Mouse (Mus musculus): ENCODE results near the gene Aftph.

Gene Aftph

DNA sequence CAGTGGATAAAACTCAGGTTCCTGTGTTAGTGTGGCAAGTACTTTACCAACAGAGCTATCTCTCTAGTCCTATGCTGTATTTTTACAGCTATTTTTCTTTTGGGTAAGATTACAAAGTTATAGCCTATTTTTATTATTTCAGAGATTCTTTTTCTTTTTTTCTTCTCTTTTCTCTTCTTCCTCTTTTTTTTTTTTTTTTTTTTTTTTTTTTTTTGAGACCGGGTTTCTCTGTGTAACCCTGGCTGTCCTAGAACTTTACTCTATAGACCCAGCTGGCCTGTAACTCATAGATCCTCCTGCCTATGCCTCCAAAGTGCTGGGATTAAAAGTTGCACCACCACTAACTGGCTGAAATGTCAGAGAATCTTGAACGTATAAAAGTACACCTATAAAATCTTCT is 13.3 kb downstream of the Aftph start:
- in situ Hi-C loops (cut with MseI, MboI) = no loop called here

DNA sequence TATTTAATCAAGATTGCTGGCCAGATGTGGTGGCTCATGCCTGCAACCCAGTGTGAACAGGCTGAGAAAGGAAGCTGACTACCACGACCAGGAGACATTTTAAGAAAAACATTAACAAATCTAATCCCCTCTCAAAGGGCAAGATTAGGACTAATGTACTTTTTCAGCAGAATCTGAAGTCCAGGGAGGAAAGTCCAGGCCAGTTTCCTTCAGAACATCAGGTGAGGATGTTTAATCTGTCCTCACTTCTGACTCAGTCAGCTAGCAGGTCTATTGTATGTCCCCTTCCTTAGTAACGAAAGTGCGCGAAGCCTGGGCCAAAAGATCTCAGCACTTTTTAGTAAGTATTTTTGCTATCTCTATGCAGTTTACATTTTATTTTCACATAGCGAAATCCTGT is 17.8 kb downstream of the Aftph start:
- in situ Hi-C loops (cut with MseI, MboI) = no loop called here

DNA sequence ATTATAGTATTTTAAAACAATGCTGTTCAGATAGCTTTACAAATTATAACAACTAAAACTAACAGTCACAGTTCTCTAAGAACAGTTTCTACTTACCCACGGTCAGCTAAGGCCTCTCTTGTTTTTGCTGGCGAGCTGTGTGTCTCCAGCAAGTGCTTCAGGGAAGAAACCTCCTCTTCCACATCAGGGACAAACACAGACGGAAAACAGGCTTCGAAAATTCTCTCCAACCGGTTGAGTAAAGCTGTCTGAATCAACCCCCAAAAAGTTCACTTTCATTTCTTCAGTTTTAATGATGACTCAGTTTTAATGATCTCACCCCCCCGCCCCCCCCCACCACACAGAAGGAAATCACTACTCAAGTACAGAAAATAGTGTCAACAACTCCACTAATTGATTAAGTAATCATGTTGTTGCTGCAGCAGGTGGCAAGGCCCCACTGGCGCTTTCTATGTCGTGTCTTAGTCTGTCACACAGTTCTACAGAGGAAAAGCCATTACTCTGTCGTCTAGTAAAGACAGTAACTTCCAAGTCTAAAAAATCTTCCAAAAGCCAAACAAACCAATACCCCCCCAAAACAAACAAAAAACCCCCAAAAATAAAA is 29.2 kb downstream of the Aftph start:
- in situ Hi-C loops (cut with MseI, MboI) = no loop called here

DNA sequence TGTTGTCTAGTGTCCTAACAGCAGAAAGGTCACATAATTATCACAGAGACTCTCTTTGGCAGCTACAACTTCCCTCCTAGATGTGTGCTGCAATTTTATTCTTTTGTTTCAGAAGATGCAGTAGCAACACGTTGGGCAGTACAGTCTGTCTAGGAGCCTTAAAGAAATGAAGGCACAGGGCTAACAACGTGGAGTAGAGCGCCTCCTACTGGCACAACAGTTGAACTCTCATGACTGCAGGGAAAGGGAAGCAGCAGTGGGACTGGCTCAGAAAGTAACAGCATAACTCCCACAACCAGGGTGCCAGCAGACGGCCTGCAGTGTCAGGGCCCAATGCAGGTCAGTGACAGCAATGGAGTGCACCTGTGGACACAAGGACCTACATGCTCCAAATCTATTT is 50.4 kb downstream of the Aftph start:
- in situ Hi-C loops (cut with MseI, MboI) = loop anchor here (5.0 kb wide), 2 partner anchors 234 to 239 kb away; no protein-coding TSS in a partner anchor

DNA sequence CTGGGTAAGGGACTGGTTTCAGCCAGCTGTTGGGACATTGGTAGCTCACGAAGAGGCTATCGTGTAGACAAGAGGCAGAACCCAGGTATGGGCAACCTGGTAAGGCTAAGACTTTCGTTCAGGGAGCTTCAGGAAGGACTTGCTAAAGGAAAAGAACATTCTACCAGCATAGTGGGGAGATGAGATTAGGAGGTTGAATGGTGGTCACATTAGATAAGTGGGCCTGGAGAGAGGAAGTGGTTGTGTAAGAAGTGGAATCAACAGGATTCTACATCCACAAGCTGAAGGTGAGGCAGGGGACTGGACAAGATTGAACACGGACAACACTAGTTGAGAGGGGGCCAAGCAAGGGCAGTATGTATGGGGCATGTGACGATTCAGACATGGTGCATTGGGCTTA is 59.7 kb downstream of the Aftph start:
- in situ Hi-C loops (cut with MseI, MboI) = no loop called here

DNA sequence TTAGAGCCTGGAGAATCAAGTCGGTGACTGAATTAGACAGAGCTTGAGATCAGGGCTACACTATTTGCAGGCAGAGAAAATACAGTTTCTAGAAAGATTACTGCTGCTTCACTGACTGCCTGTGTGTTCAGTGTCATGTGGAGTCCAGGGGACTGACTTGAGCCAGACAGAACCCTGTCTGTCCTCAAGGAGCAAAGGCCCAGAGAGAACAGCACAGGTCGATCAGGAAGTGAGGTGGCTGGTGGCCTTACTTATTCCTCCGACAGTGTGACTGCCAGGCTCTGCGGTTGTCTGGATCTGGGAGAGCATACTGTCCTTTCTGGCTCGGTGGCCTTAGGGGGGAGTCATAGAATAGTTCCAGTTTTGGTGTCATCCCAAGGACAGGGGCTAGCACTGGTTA is 60.6 kb downstream of the Aftph start:
- in situ Hi-C loops (cut with MseI, MboI) = no loop called here

DNA sequence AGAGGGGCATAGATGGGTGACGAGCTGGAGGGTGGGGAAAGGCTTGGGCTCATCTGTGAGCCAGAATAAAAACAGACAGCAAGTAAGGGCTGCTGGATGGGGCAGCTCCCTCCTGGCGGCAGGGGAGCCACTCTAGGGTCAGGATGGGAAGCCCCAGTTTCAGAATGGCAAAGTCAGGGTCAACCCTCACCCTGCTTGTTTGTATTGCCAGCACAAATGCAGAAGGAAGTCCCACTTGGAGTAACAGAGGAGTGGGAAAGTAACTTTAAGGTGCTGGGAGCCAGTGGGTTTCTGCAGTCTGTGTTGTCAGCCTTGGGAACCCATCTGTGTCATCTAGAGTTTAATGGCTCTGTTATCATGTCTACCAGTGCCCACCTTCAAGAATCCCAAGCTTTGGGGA is 62.0 kb downstream of the Aftph start:
- in situ Hi-C loops (cut with MseI, MboI) = no loop called here

DNA sequence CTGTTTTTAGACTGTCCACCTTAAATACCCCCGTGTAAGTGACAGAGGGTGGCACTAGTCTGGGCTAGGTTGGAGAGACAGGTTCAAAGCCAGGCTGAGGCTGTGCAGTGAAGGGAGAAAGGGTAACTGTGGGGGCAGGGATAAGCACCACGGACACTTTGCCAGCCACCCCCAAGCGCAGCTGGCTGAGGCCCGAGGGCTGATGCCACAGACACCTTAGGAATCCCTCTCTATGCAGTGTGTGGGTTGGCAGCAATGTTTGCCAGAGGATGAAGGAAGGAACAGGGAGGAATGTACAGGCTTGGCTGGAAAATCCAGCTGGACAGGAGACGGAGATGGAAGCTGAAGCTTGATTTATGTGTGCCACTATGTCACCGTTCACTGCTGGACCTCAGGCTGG is 68.9 kb downstream of the Aftph start:
- in situ Hi-C loops (cut with MseI, MboI) = no loop called here

DNA sequence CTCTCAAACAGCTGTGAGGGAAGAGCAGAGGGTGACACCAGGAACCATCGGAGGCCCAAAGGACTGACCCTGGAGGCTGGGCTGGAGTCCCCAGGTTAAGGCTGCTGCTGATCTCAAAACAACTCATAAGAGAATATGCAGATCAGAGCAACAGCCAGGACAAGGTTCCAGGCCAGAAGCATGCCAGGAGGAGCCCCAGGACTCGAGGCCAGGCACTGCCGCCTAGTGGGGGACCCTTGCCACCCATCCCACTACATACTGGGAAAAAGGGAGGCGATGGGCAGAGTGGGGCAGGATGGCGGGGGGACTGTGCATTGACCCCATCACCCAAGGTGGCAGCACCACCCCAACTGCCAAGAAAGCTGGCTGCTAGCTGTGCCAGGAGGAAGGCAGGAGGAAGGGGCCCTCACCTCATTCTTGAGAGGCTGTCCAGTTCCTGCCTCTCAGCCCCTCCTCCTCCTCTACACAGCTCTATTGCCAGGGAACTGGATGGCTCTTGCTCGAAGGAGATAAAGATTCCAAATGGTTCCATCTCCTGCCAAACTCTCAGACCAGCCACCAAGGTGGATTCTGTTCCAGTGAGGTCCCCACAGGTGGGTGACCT is 69.5 kb downstream of the Aftph start:
- in situ Hi-C loops (cut with MseI, MboI) = no loop called here

DNA sequence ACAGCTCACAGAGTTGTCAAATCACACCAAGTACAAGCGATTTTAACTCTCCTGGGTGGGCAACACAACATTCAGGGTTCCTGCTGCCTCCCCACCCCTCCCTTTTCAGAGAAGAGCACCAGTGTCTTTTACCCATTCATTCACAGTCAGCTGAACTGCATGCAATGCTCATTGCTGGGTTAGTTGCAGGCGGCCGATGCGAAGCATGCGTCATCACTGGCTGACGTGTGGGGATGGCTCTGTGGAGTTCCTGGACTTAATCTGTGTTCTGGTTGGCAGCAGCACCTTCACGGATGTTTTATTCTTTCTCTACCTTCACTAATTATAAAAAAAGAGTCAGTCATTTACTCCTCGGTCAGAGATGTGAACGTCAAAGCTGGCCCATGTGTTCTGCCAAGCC is 76.5 kb downstream of the Aftph start:
- in situ Hi-C loops (cut with MseI, MboI) = no loop called here

DNA sequence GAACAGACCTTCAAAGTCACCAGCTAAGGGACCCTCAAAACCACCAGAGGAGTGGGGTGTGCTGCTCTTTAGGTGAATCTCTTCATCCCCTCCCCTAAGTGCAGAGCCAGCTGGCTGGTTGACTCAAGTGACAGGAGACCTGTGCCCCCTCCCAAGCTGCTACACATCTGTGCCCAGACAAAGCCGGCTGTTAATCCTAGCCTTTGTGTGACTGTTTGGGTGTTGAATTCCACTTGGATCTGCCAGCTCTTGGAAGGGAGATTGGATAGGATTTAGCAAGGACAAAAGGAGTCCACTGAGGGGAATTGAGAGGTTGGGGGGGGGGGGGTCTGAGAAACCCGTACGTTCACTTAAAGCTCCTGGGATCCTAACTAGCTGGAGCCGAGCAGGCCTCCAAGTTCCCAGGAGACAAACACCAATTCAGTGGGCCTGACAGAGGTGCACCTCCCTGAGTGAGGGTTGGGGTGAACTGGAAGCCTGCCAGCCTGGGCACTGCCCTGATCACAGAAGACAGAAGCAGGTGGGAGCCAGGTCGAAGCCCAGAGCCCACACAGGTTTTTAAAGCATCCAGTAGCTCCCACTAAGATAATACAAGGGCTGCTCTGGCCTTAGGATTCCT is 77.7 kb downstream of the Aftph start:
- in situ Hi-C loops (cut with MseI, MboI) = no loop called here

DNA sequence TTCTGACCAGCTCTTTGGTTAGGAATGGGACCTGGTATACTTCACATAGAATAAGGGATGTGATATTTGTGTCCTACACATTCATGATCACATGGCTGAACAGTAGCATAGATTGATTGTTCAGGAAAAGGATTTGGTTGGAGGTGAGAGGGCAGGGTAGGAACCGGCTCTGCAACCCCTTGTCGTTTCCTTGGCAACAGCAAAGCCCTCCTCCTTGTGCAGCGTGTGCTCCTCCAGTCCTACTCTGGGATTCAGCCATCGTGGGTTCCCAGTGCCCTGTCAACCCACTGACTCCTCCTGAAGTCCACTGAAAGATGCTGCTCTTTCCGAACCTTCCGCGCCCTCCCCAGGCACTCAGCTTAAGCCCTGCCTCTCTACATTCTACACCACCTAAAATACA is 78.6 kb downstream of the Aftph start:
- in situ Hi-C loops (cut with MseI, MboI) = no loop called here

DNA sequence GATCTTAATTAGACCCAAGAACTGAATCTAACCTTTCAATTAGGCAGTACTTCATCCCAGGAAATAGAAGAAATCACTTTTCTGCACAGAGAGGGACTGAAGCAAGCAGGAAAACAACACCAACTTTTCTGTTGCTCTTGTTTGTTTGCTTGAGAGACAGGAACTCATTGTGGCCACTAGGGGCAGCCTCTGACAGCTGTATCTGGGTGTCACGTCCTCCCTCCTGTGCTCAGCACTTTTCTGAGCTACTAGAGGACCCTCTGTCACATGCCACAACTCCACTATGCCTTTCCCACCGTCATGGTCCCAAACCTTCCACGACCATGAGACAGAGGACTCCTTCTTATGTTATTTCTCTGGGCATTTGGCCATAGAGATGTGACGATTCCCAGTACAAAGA is 79.7 kb downstream of the Aftph start:
- in situ Hi-C loops (cut with MseI, MboI) = no loop called here

DNA sequence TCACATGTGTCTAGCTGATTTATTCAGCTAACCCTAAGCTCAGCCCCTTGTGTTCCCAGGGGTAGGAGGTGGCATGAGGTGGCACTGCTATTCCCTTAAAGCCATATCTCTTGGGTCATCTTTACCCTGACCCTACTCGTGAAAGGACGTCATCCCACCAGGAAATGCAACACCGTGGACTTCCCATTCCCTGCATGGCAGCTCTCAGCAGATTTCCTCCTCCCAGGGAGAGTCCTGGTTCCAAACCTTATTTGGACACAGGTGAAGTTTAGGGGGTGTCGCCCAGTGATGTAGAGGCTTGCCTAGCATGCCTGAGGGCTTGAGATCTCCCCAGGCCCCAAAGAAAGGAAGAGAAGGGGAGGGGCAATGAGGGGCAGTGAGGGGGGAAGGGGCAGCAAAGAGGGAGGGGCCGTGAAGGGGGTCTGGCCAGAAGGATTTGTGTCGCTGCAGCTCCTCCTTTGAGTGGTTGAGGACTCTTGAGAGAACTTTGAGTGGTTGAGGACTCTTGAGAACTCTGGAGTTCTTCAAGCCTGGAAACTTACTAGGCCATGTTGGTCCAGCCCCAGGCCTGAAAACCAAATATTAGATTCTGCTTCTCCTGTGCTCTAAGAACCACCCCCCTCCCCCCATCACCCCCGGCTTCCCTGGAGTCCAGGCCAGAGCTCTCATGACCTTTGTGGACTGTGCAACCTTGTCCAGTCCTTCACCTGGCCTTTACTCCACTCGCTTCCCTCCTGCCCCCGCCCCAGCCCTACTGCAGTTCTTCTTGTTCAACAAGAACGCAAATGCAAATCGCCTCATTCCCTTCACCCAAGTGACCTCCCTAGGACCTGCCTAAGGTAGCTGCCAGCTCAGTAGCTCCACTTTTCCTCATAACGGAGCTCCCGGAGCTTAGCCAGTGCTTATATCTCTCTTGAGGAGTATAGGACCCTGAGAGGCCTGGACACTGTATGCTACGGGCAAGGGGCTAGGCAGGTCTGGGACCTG is 81.0 kb downstream of the Aftph start:
- in situ Hi-C loops (cut with MseI, MboI) = no loop called here

DNA sequence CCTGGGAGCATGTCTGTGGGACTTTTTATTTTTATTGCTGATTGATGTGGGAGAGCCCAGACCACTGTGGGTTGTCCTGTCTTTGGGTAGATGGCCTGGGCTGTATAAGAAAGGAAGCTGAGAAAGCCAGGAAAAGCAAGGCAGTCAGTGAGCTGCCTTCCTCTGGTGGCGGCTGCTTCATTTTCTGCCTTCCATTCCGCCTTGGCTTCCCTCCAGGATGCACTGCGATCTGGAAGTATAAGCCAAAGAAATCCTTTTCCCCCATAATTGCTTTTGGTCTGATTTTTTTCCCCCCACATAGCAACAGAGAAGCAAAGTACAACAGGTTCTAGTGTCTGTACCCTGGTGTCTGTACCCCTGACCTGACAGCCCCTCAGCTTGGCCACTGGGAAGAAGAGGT is 82.3 kb downstream of the Aftph start:
- in situ Hi-C loops (cut with MseI, MboI) = no loop called here

DNA sequence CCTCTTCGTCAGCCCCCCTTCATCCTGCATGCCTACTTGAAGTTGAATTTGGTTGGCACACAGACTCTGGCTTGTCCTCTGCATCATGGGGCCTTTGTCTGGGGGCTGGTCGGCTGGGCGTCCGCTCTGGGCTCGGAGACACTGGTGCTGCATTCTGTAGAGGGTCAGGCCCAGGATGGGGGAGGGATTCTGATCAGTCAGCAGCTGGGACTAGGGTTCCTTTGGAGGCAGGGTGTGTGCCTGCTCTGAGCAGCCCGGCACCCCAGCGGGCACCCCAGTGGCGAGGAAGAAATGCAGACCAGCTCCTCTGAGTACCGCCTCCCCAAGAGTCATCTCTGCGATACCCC is 84.7 kb downstream of the Aftph start:
- in situ Hi-C loops (cut with MseI, MboI) = no loop called here

DNA sequence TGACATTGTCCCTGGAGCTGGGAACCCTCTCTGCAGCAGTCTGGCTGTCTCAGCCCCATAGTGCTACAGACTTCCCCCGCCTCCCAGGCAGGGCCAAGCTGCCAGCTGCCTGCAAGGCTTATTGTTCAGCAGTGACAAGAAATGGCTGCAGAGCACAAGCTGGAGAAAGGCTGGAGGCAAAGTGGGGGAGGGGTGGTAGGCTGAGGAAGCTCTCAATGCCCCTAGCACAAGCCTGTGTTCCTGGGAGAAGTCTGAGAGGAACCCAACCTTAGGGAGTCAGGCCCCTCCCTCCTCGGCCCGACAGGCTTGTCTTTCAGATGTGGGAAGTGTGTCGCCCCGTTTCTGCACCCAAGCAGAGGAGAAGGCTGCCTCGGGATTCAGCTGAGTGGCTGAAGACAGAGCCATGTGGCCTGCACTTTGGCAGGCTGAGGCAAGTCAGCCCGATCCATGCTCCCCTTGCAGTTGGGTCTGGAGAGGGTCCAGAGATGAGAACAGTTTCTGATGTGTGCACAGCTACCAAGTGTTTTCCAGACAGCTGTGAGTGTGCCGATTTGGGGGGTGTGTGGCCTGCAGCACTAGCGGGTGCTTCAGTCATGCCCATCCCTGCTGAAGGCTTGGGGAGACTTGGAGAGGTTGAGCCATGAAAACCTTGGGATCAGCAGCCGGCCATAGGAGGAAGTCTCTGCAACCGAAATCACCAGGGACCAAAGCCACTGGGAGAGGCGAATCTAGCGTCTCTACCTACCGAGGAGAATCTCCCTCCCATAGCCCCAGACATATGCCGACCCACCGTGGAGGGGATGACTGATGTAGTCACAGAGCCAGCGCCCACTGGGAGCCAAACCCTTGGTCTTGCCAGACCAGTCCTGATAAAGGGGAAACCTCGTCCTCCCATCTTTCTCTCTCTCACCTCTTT is 85.3 kb downstream of the Aftph start:
- in situ Hi-C loops (cut with MseI, MboI) = no loop called here

DNA sequence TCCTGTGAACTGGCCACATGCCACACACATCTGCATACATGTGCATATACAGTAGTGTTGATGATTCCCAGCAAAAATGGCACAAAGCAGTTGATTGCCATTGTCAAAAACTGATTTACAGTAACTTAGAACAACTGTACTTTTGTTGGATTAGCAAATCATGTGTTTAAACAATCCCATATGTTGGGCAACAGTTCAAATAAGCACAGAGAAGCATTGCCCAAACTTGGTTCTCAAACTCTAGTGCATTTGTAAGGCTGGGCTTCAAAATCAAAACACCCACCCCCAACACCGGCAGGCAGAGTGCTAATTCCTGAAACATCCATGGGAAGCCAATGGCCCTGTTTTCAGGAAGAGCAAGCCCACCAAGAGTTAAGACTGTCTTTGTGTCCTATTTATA is 90.2 kb downstream of the Aftph start:
- in situ Hi-C loops (cut with MseI, MboI) = no loop called here

DNA sequence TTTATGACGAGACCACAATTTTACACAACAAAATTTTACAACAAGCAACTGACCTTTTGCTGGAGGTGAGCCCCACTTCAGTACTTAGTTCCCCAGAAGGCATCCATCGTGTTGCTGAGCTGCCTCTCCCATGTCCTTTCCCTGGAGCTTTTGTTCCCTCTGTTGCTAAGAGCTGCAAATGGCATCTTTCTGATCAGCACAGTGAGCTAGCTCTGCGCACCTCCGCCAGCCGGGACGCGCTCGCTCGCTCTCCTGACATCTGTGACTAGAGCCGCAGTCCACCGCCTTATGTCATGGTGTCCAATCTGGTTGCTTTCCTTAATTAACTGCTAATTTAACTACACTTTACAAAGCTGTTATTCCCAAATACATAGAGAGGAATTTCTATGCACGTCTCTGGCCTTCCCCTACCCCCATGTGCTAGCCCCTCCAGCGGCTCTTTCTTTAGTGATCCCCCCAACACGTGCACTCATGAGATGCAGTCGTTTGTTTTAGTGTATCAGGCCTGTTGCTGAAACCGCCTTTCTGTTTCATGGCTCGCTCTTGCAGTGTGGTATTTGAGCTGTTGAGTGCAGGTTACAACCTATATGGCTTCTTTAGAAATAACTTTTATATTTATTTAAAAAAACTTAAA is 91.3 kb downstream of the Aftph start:
- in situ Hi-C loops (cut with MseI, MboI) = no loop called here

DNA sequence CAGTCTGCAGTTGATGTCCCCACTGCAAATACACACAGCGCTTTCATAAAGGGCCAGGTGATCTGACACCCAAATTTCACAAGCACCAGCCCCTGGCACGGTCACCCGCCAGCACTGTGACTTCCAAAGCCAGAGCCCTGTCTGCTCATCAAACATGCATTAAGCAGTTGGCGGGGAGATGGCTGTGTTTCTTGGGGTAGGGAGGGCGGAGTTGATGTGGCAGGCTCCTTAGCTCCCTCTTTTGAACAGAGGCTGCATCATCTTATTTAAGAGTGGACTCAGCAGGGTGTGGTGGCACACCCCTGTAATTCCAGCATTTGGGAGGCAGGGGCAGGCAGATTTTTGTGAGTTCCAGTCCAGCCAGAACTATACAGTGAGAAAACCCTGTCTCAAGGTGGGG is 91.9 kb downstream of the Aftph start:
- in situ Hi-C loops (cut with MseI, MboI) = loop anchor here (25.0 kb wide), 1 partner anchor 187 kb away; no protein-coding TSS in a partner anchor

Measured in mouse trophoblast stem cell (cell line).